ENCODE assay signal across 10 mouse cellular contexts in the genomic region with DNA sequence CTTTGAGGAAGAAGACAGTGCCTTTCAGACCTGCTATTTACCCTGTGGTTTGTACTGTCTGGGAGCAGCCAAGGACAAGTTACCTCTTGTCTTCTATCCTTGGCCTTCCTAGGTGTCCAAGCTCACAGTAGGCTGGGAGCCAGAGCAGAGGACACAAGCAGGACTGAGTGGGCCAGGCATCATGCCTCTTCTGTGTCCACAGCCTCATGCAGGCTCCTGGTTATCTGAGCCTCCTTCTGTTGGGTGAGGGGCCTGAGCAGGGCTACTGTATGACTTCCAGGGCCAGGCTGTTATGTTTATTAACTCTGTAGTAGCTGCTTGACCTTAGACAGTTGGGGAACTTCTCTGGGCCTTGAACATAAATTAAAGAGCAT.
A peak's percentile ranks its signal among the peaks of the same experiment; 100 is the strongest.
DNase-seq lines count a peak whose midpoint lies in the region; ATAC-seq and TF ChIP-seq lines count a peak whose summit lies in the region.
"Had no signal": no experiment of that assay in that cellular context is flagged by ENCODE, and none has a peak within 500 bp of the region (broad histone marks: within the 10 kb centered on the region; RNA-seq: fewer than 3 reads in every experiment).

No protein-coding gene starts in this region.

- TF ChIP-seq CTCF in kidney, adult 2 months (conservative IDR thresholded peaks at IDR 0.05; ENCODE audit: insufficient read depth, insufficient read length, low read depth, low read length) = no peak
- no peak for TF ChIP-seq CTCF in heart, postnatal 0 days (IDR thresholded peaks at IDR 0.05; ENCODE audit: low read depth)
- TF ChIP-seq CTCF in liver, postnatal 0 days (IDR thresholded peaks at IDR 0.05; ENCODE audit: low read depth) = no peak
- TF ChIP-seq CTCF in layer of hippocampus, adult 2 months (conservative IDR thresholded peaks at IDR 0.05) = no peak

- no peak overlapping the region for H3K9ac ChIP-seq in heart, postnatal 0 days (replicated peaks; ENCODE audit: low read depth, low read length)
- H3K9ac ChIP-seq in intestine, embryonic 15.5 days = no peak overlapping the region
- peak overlapping the region; percentile 38; the same call in 1 of the 2 replicates for H3K9ac ChIP-seq in liver, postnatal 0 days (replicated peaks)

- H3K36me3 ChIP-seq in kidney, adult 2 months (ENCODE audit: control insufficient read depth, insufficient read depth, low read length) = no peaks in the 10 kb centered on the region
- H3K36me3 ChIP-seq in heart, postnatal 0 days (replicated peaks; ENCODE audit: control insufficient read depth, insufficient read depth, low read length) = peaks cover 22% of the 10 kb centered on the region; the same call in 1 of the 2 replicates
- peaks cover 12% of the 10 kb centered on the region for H3K36me3 ChIP-seq in intestine, embryonic 15.5 days
- H3K36me3 ChIP-seq in liver, postnatal 0 days (replicated peaks; ENCODE audit: insufficient read depth, low read length) = peaks cover 25% of the 10 kb centered on the region

- ATAC-seq in heart, postnatal 0 days (ENCODE audit: insufficient read depth, low read depth) = no peak
- no peak for ATAC-seq in intestine, embryonic 15.5 days
- no peak for ATAC-seq in liver, postnatal 0 days

- H3K9me3 ChIP-seq in heart, postnatal 0 days (replicated peaks; ENCODE audit: control insufficient read depth, low read length) = no peaks in the 10 kb centered on the region
- no peaks in the 10 kb centered on the region for H3K9me3 ChIP-seq in intestine, embryonic 15.5 days
- no peaks in the 10 kb centered on the region for H3K9me3 ChIP-seq in liver, postnatal 0 days (ENCODE audit: low read length)

- H3K4me3 ChIP-seq in kidney, adult 2 months (ENCODE audit: insufficient read depth, low read depth, low read length) = no peak overlapping the region
- H3K4me3 ChIP-seq in heart, postnatal 0 days (ENCODE audit: low read depth, low read length) = no peak overlapping the region
- no peak overlapping the region for H3K4me3 ChIP-seq in intestine, embryonic 15.5 days (replicated peaks)
- H3K4me3 ChIP-seq in liver, postnatal 0 days (ENCODE audit: low read depth, low read length) = no peak overlapping the region
- no peak overlapping the region for H3K4me3 ChIP-seq in layer of hippocampus, adult 2 months

- no peak for TF ChIP-seq EP300 in heart, postnatal 0 days (IDR thresholded peaks at IDR 0.05; ENCODE audit: low read depth)
- TF ChIP-seq EP300 in liver, postnatal 0 days (IDR thresholded peaks at IDR 0.05; ENCODE audit: low read depth) = no peak

- H3K27me3 ChIP-seq in kidney, adult 2 months (replicated peaks; ENCODE audit: control insufficient read depth, insufficient read depth, low read length) = no peaks in the 10 kb centered on the region
- no peaks in the 10 kb centered on the region for H3K27me3 ChIP-seq in heart, postnatal 0 days (ENCODE audit: control insufficient read depth, insufficient read depth, low read length)
- no peaks in the 10 kb centered on the region for H3K27me3 ChIP-seq in intestine, embryonic 15.5 days (replicated peaks)
- H3K27me3 ChIP-seq in liver, postnatal 0 days (ENCODE audit: insufficient read depth, low read length) = no peaks in the 10 kb centered on the region

- peaks cover 11% of the 10 kb centered on the region; the same call in 1 of the 2 replicates for H3K4me1 ChIP-seq in kidney, adult 2 months (ENCODE audit: control insufficient read depth, insufficient read depth, low read length)
- H3K4me1 ChIP-seq in heart, postnatal 0 days (ENCODE audit: control insufficient read depth, insufficient read depth) = peaks cover 34% of the 10 kb centered on the region
- peaks cover 40% of the 10 kb centered on the region for H3K4me1 ChIP-seq in intestine, embryonic 15.5 days (replicated peaks)
- H3K4me1 ChIP-seq in liver, postnatal 0 days (ENCODE audit: insufficient read depth) = peaks cover 47% of the 10 kb centered on the region

- no peak overlapping the region for H3K4me2 ChIP-seq in heart, postnatal 0 days (ENCODE audit: low read depth, low read length)
- no peak overlapping the region for H3K4me2 ChIP-seq in intestine, embryonic 15.5 days (replicated peaks)
- H3K4me2 ChIP-seq in liver, postnatal 0 days (ENCODE audit: low read depth, low read length) = no peak overlapping the region

- 0 out of 2 replicates have a peak overlapping the region, but pooled peaks have one; percentile 4 for H3K27ac ChIP-seq in kidney, adult 2 months (ENCODE audit: insufficient read depth, low read depth, low read length)
- H3K27ac ChIP-seq in heart, postnatal 0 days (ENCODE audit: low read depth) = peak overlapping the region; percentile 69
- H3K27ac ChIP-seq in intestine, embryonic 15.5 days = peak overlapping the region; percentile 62
- peak overlapping the region; percentile 39; the same call in 1 of the 2 replicates for H3K27ac ChIP-seq in liver, postnatal 0 days (ENCODE audit: low read depth)
- H3K27ac ChIP-seq in layer of hippocampus, adult 2 months = no peak overlapping the region

- DNase-seq in kidney, adult 2 months = no peak
- DNase-seq in kidney, postnatal 4 days = no peak
- no peak for DNase-seq in heart, postnatal 0 days (ENCODE audit: low spot score)
- DNase-seq in liver, postnatal 0 days = no peak
- DNase-seq in right cerebral cortex, postnatal 4 days = no peak
- DNase-seq in thymus, postnatal 4 days = no peak
- DNase-seq in layer of hippocampus, adult 2 months (ENCODE audit: low spot score in 2 of 2) = no peak
- DNase-seq: lung, postnatal 4 days; thymus, postnatal 25 days had no signal

- TF ChIP-seq POLR2A in kidney, adult 2 months (IDR thresholded peaks at IDR 0.05; ENCODE audit: low read depth, low read length) = no peak
